Mouse (Mus musculus) monocyte, adult 59 days (primary cell): ENCODE measurements around the gene Rai14. TPM values are rescaled to one million over a fixed set of nuclear protein-coding genes. Genes with fewer than 3 reads are reported as not detected.

Experiments used
- total RNA-seq, 2 experiments: library from RNA; stranded (reverse); gene quantifications; one replicate each; pipeline ENCODE4 v1.2.4; 2023

The Rai14 gene
- 1 to 10 TPM; 2.6 to 3.0 TPM for total RNA-seq

GRCm38 (mm10) chr15:10714409-10715138 lies at the start of gene Rai14:
Rai14 (minus strand) TSS chr15:10714624.

GRCm38 (mm10) chr15:10558465-10558864 lies 156.0 kb downstream of the Rai14 start, which contains the start of gene Ttc23l:
Ttc23l (minus strand) TSS chr15:10558668.

Other genes starting within 250 kb of the Rai14 start
- 10 to 100 TPM; 20.3 to 25.6 TPM for gene Dnajc21, start 244.1 kb downstream of the Rai14 start, total RNA-seq
- gene Brix1, start 228.7 kb downstream of the Rai14 start, total RNA-seq, result 10 to 100 TPM; 19.3 to 21.6 TPM
- 10 to 100 TPM; 14.3 to 15.8 TPM for gene Rad1, start 228.6 kb downstream of the Rai14 start, total RNA-seq
- not detected for gene Ttc23l, start 156.0 kb downstream of the Rai14 start, total RNA-seq
- not detected for gene C1qtnf3, start 237.7 kb upstream of the Rai14 start, total RNA-seq